In the genomic region with DNA sequence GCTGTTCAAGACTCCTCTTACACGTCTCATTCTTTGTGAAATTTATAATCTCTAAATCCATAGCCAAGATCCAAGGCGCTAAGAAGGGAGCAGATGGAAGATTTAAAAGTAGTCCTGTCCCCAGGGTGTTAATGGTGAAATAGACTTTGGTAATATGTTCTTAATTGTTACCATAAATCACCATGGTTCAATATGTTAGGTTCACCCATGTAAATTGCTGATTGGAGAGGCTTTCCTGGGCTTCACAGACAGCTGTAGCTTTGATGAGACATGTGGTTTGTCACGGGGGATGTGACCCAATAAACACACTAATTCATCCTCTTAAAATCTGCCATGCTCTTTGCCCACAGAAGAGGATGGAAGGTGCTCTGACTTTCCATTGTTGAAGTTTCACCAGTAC, we compare ENCODE assay signal across 22 mouse cellular contexts.
DNase-seq lines count a peak whose midpoint lies in the region; ATAC-seq lines count a peak whose summit lies in the region.
"Had no signal": no experiment of that assay in that cellular context is flagged by ENCODE, and none has a peak within 500 bp of the region (broad histone marks: within the 10 kb centered on the region; RNA-seq: fewer than 3 reads in every experiment).

No protein-coding gene starts in this region.

- H3K4me2 ChIP-seq in kidney, embryonic 15.5 days: no peak overlapping the region
- no peak overlapping the region for H3K4me2 ChIP-seq in neural tube, embryonic 11.5 days (ENCODE audit: low read depth)
- H3K4me2 ChIP-seq in neural tube, embryonic 15.5 days: no peak overlapping the region
- H3K4me2 ChIP-seq: embryonic facial prominence, embryonic 12.5 days; forebrain, embryonic 15.5 days; hindbrain, embryonic 12.5 days had no signal

- ATAC-seq in kidney, embryonic 15.5 days (replicated peaks; ENCODE audit: low FRiP score): peak; percentile 37; the same call in 1 of the 2 replicates
- ATAC-seq in neural tube, embryonic 11.5 days (ENCODE audit: insufficient read depth, low FRiP score, low TSS enrichment): peak; percentile 45; the same call in 1 of the 2 replicates
- no peak; the same call in 1 of the 2 replicates for ATAC-seq in neural tube, embryonic 15.5 days (ENCODE audit: low FRiP score)
- ATAC-seq: CD4-positive, CD25-positive, alpha-beta regulatory T cell, adult 4 months; forebrain, embryonic 15.5 days had no signal

- peaks cover 7% of the 10 kb centered on the region; the same call in 1 of the 2 replicates for H3K4me1 ChIP-seq in kidney, embryonic 15.5 days
- no peaks in the 10 kb centered on the region for H3K4me1 ChIP-seq in neural tube, embryonic 11.5 days (ENCODE audit: control insufficient read depth, insufficient read depth, low read length)
- peaks cover 2% of the 10 kb centered on the region; the same call in 1 of the 2 replicates for H3K4me1 ChIP-seq in neural tube, embryonic 15.5 days
- H3K4me1 ChIP-seq: embryonic facial prominence, embryonic 12.5 days; heart, embryonic 10.5 days; hindbrain, embryonic 12.5 days had no signal

- no peak overlapping the region for H3K4me3 ChIP-seq in kidney, embryonic 15.5 days (replicated peaks)
- H3K4me3 ChIP-seq in neural tube, embryonic 11.5 days (ENCODE audit: low read depth, low read length): no peak overlapping the region
- no peak overlapping the region for H3K4me3 ChIP-seq in neural tube, embryonic 15.5 days (replicated peaks)
- H3K4me3 ChIP-seq: embryonic facial prominence, embryonic 12.5 days; forebrain, embryonic 15.5 days; heart, embryonic 10.5 days; hindbrain, embryonic 12.5 days had no signal

- no peak for DNase-seq in kidney, adult 18-20 months
- no peak for DNase-seq in neural tube, embryonic 11.5 days (ENCODE audit: low spot score)
- DNase-seq in B cell, adult 2 months: peak; percentile 23 to 26
- DNase-seq in hindlimb bud, embryonic 11.5 days (ENCODE audit: extremely low spot score, low read depth, low spot score): peak; percentile 49
- DNase-seq in urinary bladder, postnatal 4 days (ENCODE audit: low spot score in 2 of 2): no peak
- no peak for DNase-seq in adipocyte (ENCODE audit: low spot score)
- DNase-seq: adrenal gland, postnatal 14 days; cerebellum, adult 11-12 months; cerebellum, adult 9-10 months; cerebellum, postnatal 25 days; gastrocnemius, postnatal 10 days; heart, adult 18-20 months; heart, postnatal 10 days; heart, postnatal 4 days had no signal

- H3K27ac ChIP-seq in kidney, embryonic 15.5 days: peak overlapping the region; percentile 67
- no peak overlapping the region for H3K27ac ChIP-seq in neural tube, embryonic 11.5 days (ENCODE audit: low read depth, low read length)
- no peak overlapping the region for H3K27ac ChIP-seq in neural tube, embryonic 15.5 days (replicated peaks)
- H3K27ac ChIP-seq: embryonic facial prominence, embryonic 12.5 days; forebrain, embryonic 15.5 days; heart, embryonic 10.5 days; hindbrain, embryonic 12.5 days had no signal

- no peak overlapping the region for H3K9ac ChIP-seq in kidney, embryonic 15.5 days
- no peak overlapping the region for H3K9ac ChIP-seq in neural tube, embryonic 11.5 days (ENCODE audit: low read length)
- H3K9ac ChIP-seq in neural tube, embryonic 15.5 days (replicated peaks): no peak overlapping the region
- H3K9ac ChIP-seq: embryonic facial prominence, embryonic 12.5 days; forebrain, embryonic 15.5 days; hindbrain, embryonic 12.5 days had no signal

- no peaks in the 10 kb centered on the region for H3K9me3 ChIP-seq in kidney, embryonic 15.5 days (replicated peaks)
- H3K9me3 ChIP-seq in neural tube, embryonic 11.5 days (ENCODE audit: control insufficient read depth, low read length): no peaks in the 10 kb centered on the region
- H3K9me3 ChIP-seq in neural tube, embryonic 15.5 days (replicated peaks): no peaks in the 10 kb centered on the region
- H3K9me3 ChIP-seq: embryonic facial prominence, embryonic 12.5 days; forebrain, embryonic 15.5 days; heart, embryonic 10.5 days; hindbrain, embryonic 12.5 days had no signal

- H3K27me3 ChIP-seq in kidney, embryonic 15.5 days: no peaks in the 10 kb centered on the region
- no peaks in the 10 kb centered on the region for H3K27me3 ChIP-seq in neural tube, embryonic 11.5 days (ENCODE audit: control insufficient read depth, insufficient read depth, low read length)
- no peaks in the 10 kb centered on the region for H3K27me3 ChIP-seq in neural tube, embryonic 15.5 days (replicated peaks)
- H3K27me3 ChIP-seq: embryonic facial prominence, embryonic 12.5 days; forebrain, embryonic 15.5 days; hindbrain, embryonic 12.5 days had no signal

- no peaks in the 10 kb centered on the region for H3K36me3 ChIP-seq in kidney, embryonic 15.5 days
- no peaks in the 10 kb centered on the region for H3K36me3 ChIP-seq in neural tube, embryonic 11.5 days (ENCODE audit: control insufficient read depth, insufficient read depth, low read length)
- no peaks in the 10 kb centered on the region for H3K36me3 ChIP-seq in neural tube, embryonic 15.5 days
- H3K36me3 ChIP-seq: embryonic facial prominence, embryonic 12.5 days; forebrain, embryonic 15.5 days; G1E; heart, embryonic 10.5 days; hindbrain, embryonic 12.5 days had no signal

- 18% methylated on average over 3 of the region's 3 CpGs for WGBS in kidney, embryonic 15.5 days
- WGBS in neural tube, embryonic 11.5 days: 44% methylated on average over 3 of the region's 3 CpGs
- WGBS in neural tube, embryonic 15.5 days: 21% methylated on average over 3 of the region's 3 CpGs

Comparison
In these comparisons a context has a peak if more than half of its experiments do, and no peak if none do; other contexts are left out.
1. DNase-seq: peak in B cell, adult 2 months (2 of 2) and hindlimb bud, embryonic 11.5 days (single experiment); none in kidney, adult 18-20 months (single experiment), neural tube, embryonic 11.5 days (single experiment), urinary bladder, postnatal 4 days (0 of 2) and adipocyte (single experiment).